Mouse (Mus musculus): ENCODE measurements around the gene Edaradd. TPM values are rescaled to one million over a fixed set of nuclear protein-coding genes. Genes with fewer than 3 reads are reported as not detected.

The Edaradd gene
- total RNA-seq (2023): 10 to 100 TPM; 26.0 to 28.6 TPM

GRCm38 (mm10) chr13:12519955-12520584 lies at the start of gene Edaradd:
Gene Edaradd, minus strand, starts transcription at chr13:12520438.

GRCm38 (mm10) chr13:12565621-12566390 lies 45.6 kb upstream of the Edaradd start, which contains the start of gene Ero1lb:
Gene Ero1lb, plus strand, starts transcription at chr13:12565874.

GRCm38 (mm10) chr13:12464844-12465243 lies 55.4 kb downstream of the Edaradd start, which contains the start of gene Lgals8:
Gene Lgals8, minus strand, starts transcription at chr13:12464944.

Other genes with a start within 250 kb of the Edaradd start
- under 1 TPM in 1 of 2 experiments, not detected in 1; 0.41 TPM for gene Actn2, start 179.7 kb downstream of the Edaradd start, total RNA-seq (2023)
- gene Heatr1, start 125.4 kb downstream of the Edaradd start, total RNA-seq (2023): 10 to 100 TPM; 76.7 to 93.5 TPM
- 100 to 1,000 TPM; 172 to 179 TPM for gene Lgals8, start 55.5 kb downstream of the Edaradd start, total RNA-seq (2023)
- 100 to 1,000 TPM; 112 to 116 TPM for gene Ero1lb, start 45.4 kb upstream of the Edaradd start, total RNA-seq (2023)

All from B cell, adult 67 days (primary cell).